Mouse (Mus musculus): ENCODE data around the gene Ppp4r1. TPM values are rescaled to one million over a fixed set of nuclear protein-coding genes. Genes with fewer than 3 reads are reported as not detected.

The Ppp4r1 gene
- 26.6 and 37.7 TPM in 2 replicates for polyA plus RNA-seq (2012; rRNA removed; ENCODE audit: low replicate concordance)

GRCm38 (mm10) chr17:65782551-65783141 is at the start of gene Ppp4r1:
Gene Ppp4r1, plus strand, starts transcription at chr17:65782573.

GRCm38 (mm10) chr17:65771951-65772934 is 10.1 kb upstream of the Ppp4r1 start, which contains the start of gene Rab31:
Gene Rab31, minus strand, starts transcription at chr17:65772752.

GRCm38 (mm10) chr17:65885697-65886529 is 103.5 kb downstream of the Ppp4r1 start, which contains the start of gene Ralbp1:
Gene Ralbp1, minus strand, starts transcription at chr17:65885798.

Other genes starting within 250 kb of the Ppp4r1 start
- not detected in 2 replicates for gene Tmem232, start 241.8 kb upstream of the Ppp4r1 start, polyA plus RNA-seq (2012; rRNA removed; ENCODE audit: low replicate concordance)
- gene Vapa, start 169.0 kb upstream of the Ppp4r1 start, polyA plus RNA-seq (2012; rRNA removed; ENCODE audit: low replicate concordance) = 16.8 and 66.9 TPM in 2 replicates
- gene Txndc2, start 140.4 kb upstream of the Ppp4r1 start, polyA plus RNA-seq (2012; rRNA removed; ENCODE audit: low replicate concordance) = not detected in 2 replicates
- 14.5 and 29.6 TPM in 2 replicates for gene Rab31, start 9.8 kb upstream of the Ppp4r1 start, polyA plus RNA-seq (2012; rRNA removed; ENCODE audit: low replicate concordance)
- gene Ralbp1, start 103.2 kb downstream of the Ppp4r1 start, polyA plus RNA-seq (2012; rRNA removed; ENCODE audit: low replicate concordance) = 33.8 and 38.6 TPM in 2 replicates
- 46.9 and 48.5 TPM in 2 replicates for gene Twsg1, start 168.7 kb downstream of the Ppp4r1 start, polyA plus RNA-seq (2012; rRNA removed; ENCODE audit: low replicate concordance)